Mouse (Mus musculus) midbrain, embryonic 13.5 days (tissue): ENCODE measurements around the gene Prl. TPM values are rescaled to one million over a fixed set of nuclear protein-coding genes. Genes with fewer than 3 reads are reported as not detected.
A peak's percentile ranks its signal among the peaks of the same experiment; 100 is the strongest.
"Not testable (repeated sequence)": the region's sequence is repeated elsewhere in the genome, so short reads cannot be mapped to it uniquely, and the experiment has no call there.

Source experiments
- ATAC-seq: fragments of 200-750 bp; cut with Nextera tagmentation; 2 replicates; pipeline ENCODE4 v1.8.0; 2017; ENCODE audit warnings: mild to moderate bottlenecking, moderate TSS enrichment, moderate library complexity
- H3K27ac ChIP-seq: fragments of 300-500 bp; sonication (generic); 2 replicates; pipeline ENCODE4 v1.5.1; 2015; ENCODE audit warnings: inconsistent platforms, mild to moderate bottlenecking, moderate library complexity
- H3K27me3 ChIP-seq: fragments of 300-500 bp; sonication (generic); 2 replicates; pipeline ENCODE4 v1.6.1; 2015; ENCODE audit warnings: mild to moderate bottlenecking, inconsistent platforms
- H3K36me3 ChIP-seq: fragments of 300-500 bp; sonication (generic); 2 replicates; pipeline ENCODE4 v1.6.1; 2015; ENCODE audit warnings: mild to moderate bottlenecking, inconsistent platforms
- H3K4me1 ChIP-seq: fragments of 300-500 bp; sonication (generic); replicated peaks from 2 replicates; pipeline ENCODE4 v1.6.1; 2015; ENCODE audit warnings: inconsistent platforms
- H3K4me2 ChIP-seq: fragments of 300-500 bp; sonication (generic); replicated peaks from 2 replicates; pipeline ENCODE4 v1.6.1; 2015; ENCODE audit warnings: moderate library complexity, mild to moderate bottlenecking, inconsistent platforms
- H3K4me3 ChIP-seq: fragments of 300-500 bp; sonication (generic); replicated peaks from 2 replicates; pipeline ENCODE4 v1.5.1; 2015; ENCODE audit warnings: mild to moderate bottlenecking, inconsistent platforms
- H3K9ac ChIP-seq: fragments of 300-500 bp; sonication (generic); replicated peaks from 2 replicates; pipeline ENCODE4 v1.6.1; 2015; ENCODE audit warnings: mild to moderate bottlenecking, inconsistent platforms
- H3K9me3 ChIP-seq: fragments of 300-500 bp; sonication (generic); 2 replicates; pipeline ENCODE4 v1.6.1; 2016; ENCODE audit warnings: mild to moderate bottlenecking, inconsistent platforms
- WGBS: fragments of 180-500 bp; shearing (Covaris S2); methylation state at CpG from one replicate; pipeline ENCODE4 v1.1.7; 2015; 5-methylcytosine and 5-hydroxymethylcytosine counted together
- polyA plus RNA-seq: library from polyadenylated mRNA; unstranded; fragments of >200 nt; fragmentation: Nextera tagmentation; extraction: Ambion mirVana; gene quantifications from 2 replicates; pipeline ENCODE4 v1.2.1, GENCODE M21; 2015

The Prl gene
- polyA plus RNA-seq: not detected in 2 replicates

DNA sequence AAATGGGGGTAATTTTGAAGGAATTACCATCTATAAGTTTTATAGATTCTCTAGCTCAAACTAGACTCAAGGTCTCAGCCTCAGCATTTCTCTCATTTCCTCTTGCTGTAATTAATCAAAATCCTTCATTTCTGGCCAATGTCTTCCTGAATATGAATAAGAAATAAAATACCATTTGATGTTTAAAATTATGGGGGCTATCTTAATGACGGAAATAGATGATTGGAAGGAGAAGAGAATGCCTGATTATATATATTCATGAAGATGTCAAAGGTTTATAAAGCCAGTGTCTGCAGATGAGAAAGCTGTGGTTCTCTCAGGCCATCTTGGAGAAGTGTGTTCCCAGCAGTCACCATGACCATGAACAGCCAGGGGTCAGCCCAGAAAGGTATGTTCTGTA lies at the start of gene Prl:
Gene Prl, plus strand, starts transcription at position 301 of the 400 bp plus-strand sequence.
- Histone ChIP-seq H3K9ac (no peak within 1 kb of the TSS), H3K4me1 (no peaks in the 10 kb centered on the region), H3K27me3 (no peaks in the 10 kb centered on the region), H3K36me3 (no peaks in the 10 kb centered on the region), H3K4me3 (no peak within 1 kb of the TSS), H3K27ac (no peak within 1 kb of the TSS), H3K4me2 (no peak within 1 kb of the TSS), H3K9me3 (no peaks in the 10 kb centered on the region)
- 98% methylated on average over 1 of the region's 1 CpGs for WGBS
- no peak for ATAC-seq

DNA sequence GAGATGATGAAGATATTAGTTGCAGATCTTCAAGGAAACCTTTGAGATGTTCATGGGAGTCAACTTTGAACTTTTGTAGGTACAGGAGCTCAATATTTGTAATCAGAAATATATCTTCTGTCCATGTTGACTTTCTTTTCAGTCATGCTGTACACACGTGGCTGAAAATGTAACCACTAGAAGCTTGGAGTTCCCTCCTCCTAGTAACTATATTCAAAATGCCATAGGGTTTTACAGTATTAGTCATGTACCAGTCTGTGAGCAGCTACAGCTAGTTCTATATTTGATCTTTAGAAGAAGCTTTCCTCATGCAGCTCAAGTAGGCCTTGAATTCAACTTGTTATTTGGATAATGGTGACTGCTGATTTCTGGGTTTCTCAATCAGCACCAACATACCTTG lies 30.8 kb upstream of the Prl start:
- no peak for ATAC-seq
- no peak overlapping the region for H3K9ac ChIP-seq
- WGBS: 95% methylated on average over 1 of the region's 1 CpGs

DNA sequence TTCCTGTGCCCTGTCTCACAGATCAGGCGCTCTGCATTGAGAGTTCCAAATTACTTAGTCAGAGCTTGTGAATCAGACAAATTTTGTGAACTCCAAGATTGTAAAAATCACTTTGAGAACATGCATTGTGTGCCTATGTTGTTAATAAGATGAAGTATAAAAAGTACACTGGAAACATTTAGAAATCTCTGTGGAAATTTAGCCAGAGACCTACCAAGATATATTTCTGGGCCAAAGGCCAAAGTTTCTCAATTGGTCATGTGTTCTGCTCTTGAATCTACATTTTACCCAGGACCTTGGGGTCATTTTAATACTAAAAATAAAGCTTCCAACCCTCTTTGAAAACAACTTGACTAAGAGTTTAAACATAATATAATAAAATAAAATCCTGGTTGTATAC lies 30.0 kb upstream of the Prl start:
- H3K9ac ChIP-seq: no peak overlapping the region
- no peaks in the 10 kb centered on the region for H3K36me3 ChIP-seq
- ATAC-seq: no peak
- H3K9me3 ChIP-seq: no peaks in the 10 kb centered on the region; the same call in 1 of the 2 replicates
- peaks cover 12% of the 10 kb centered on the region; the same call in 1 of the 2 replicates for H3K4me1 ChIP-seq
- H3K4me2 ChIP-seq: no peak overlapping the region
- 93% methylated on average over 1 of the region's 1 CpGs for WGBS
- no peak overlapping the region for H3K4me3 ChIP-seq
- H3K27me3 ChIP-seq: no peaks in the 10 kb centered on the region
- H3K27ac ChIP-seq: no peak overlapping the region

More for the DNA sequence above, 30.8 kb upstream of the Prl start:
- H3K4me2 ChIP-seq: no peak overlapping the region
- no peaks in the 10 kb centered on the region for H3K27me3 ChIP-seq
- no peaks in the 10 kb centered on the region for H3K36me3 ChIP-seq
- H3K27ac ChIP-seq: no peak overlapping the region
- no peaks in the 10 kb centered on the region; the same call in 1 of the 2 replicates for H3K9me3 ChIP-seq
- peaks cover 9% of the 10 kb centered on the region; the same call in 1 of the 2 replicates for H3K4me1 ChIP-seq
- no peak overlapping the region for H3K4me3 ChIP-seq

DNA sequence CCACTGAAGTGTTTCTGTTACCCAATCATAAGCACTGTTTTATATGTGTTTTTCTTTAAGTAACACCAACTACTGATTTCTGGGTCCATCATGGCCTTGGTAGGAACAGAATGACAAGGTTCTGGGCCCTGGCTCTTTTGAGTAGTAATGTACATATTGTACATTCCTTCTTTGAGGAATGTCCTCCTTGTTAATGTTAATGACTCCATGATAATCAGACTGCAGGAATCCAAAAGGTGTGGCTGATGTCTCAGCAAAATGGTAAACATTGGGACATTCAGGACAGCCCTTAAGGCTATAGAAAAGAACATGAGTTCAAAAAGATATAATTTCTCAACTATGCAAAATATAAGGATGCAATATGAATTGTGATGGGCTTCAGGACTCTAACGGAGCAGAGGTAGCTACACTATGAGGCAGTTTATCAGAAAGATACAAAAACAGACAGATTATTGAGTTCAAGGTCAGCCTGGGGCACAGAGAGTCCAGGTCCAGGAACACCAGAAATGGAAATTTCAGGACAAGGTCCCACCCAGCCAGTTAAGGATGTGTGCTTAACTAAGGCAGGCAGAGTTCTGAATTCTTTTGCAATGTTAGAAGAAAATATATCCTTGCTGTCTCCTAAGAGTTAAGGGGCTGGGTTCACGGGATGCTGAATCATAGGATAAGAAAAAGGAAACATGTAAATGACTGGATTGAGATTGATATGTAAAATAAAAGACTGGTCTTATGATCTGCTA lies 28.7 kb upstream of the Prl start:
- no peaks in the 10 kb centered on the region for H3K27me3 ChIP-seq
- H3K4me1 ChIP-seq: peaks cover 12% of the 10 kb centered on the region; the same call in 1 of the 2 replicates
- no peaks in the 10 kb centered on the region; the same call in 1 of the 2 replicates for H3K9me3 ChIP-seq
- H3K4me2 ChIP-seq: no peak overlapping the region
- no peak overlapping the region for H3K4me3 ChIP-seq
- 94% methylated on average over 2 of the region's 2 CpGs for WGBS
- no peaks in the 10 kb centered on the region for H3K36me3 ChIP-seq
- H3K9ac ChIP-seq: no peak overlapping the region
- no peak for ATAC-seq
- H3K27ac ChIP-seq: no peak overlapping the region

DNA sequence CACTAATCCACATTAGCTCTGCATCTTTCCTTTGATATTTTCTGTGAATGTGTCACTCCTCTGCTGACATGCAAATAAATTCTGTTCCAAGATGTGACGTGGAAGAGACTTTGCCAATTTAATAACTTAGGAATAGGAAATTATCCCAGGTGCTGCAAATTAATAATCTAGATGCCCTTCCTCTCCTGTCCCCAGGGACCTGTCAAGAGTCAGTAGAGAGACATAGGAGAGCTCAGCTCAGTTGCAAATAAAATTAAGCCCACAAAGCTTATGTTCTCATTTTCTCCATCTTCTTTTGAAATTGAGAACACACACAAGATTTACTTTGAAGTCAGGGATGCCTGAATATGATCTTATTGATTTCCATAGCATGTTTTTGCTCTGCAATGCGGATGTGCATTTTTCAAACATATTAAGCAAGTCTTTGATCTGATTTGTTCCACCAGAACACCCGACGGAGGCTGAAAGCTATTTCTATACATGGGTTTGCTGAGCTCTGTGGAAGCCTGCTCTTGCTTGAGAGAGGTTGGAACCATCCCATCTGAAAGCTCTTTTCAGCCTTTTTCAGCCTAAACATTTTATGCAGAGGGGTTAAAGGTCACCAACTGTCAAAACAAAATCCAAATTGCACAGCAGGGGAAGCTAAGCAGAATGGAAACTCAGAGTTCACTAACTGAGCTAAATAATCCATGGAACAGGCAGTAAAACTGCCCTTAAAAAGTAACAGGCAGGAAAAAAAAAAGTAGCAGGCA lies 26.1 kb upstream of the Prl start:
- H3K9me3 ChIP-seq: no peaks in the 10 kb centered on the region; the same call in 1 of the 2 replicates
- ATAC-seq: 0 out of 2 replicates have a peak, but pooled peaks have one; percentile 24
- no peak overlapping the region for H3K9ac ChIP-seq
- H3K4me1 ChIP-seq: peaks cover 12% of the 10 kb centered on the region; the same call in 1 of the 2 replicates
- 8% methylated on average over 4 of the region's 4 CpGs for WGBS
- peak overlapping the region; percentile 15; the same call in 1 of the 2 replicates for H3K27ac ChIP-seq
- no peaks in the 10 kb centered on the region for H3K27me3 ChIP-seq
- H3K4me3 ChIP-seq: no peak overlapping the region
- H3K36me3 ChIP-seq: no peaks in the 10 kb centered on the region
- no peak overlapping the region for H3K4me2 ChIP-seq

DNA sequence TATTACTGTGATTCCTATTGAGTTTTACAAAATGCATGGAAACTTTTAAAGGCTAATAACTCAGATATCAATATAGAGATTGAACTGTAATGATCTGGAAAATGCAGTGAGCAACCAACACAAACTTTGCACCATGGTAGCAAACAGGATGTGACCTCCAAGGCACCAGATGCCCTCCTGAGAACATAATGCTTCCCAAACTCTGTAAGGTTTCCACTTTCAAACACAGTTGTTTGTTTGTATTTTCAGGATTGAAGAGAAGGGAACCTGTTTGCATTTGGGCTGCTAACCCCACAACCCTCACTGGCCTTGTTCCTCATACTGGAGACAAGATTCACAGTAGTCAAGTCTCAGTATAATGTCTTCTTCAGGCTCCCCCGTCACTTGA lies 25.5 kb upstream of the Prl start:
- no peak for ATAC-seq
- no peaks in the 10 kb centered on the region for H3K27me3 ChIP-seq
- H3K4me1 ChIP-seq: peaks cover 12% of the 10 kb centered on the region; the same call in 1 of the 2 replicates
- no peak overlapping the region for H3K27ac ChIP-seq
- H3K9me3 ChIP-seq: no peaks in the 10 kb centered on the region
- H3K4me3 ChIP-seq: no peak overlapping the region
- WGBS: 42% methylated on average over 1 of the region's 1 CpGs
- no peak overlapping the region for H3K9ac ChIP-seq
- H3K36me3 ChIP-seq: no peaks in the 10 kb centered on the region
- no peak overlapping the region for H3K4me2 ChIP-seq

DNA sequence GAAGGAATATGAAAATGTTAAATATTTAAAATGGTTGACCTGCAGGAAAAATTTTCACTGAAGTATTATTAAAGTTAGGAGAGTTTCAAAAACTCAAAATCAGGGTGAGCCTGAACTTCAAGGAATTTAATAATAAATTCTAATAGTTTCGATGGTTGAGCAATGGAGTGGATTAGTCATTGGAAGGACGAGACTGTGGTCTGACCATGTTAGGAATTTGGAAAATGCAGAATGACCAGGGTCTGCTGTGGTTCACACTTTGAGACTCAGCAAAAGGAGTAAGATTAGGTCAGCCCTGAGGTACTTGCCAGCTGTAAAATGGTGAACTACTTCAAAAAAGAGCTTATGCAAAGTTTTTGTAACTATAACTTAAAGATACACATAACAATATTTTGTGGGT lies 24.4 kb upstream of the Prl start:
- H3K27ac ChIP-seq: no peak overlapping the region
- peaks cover 12% of the 10 kb centered on the region; the same call in 1 of the 2 replicates for H3K4me1 ChIP-seq
- no peak overlapping the region for H3K4me3 ChIP-seq
- no peaks in the 10 kb centered on the region for H3K9me3 ChIP-seq
- H3K36me3 ChIP-seq: no peaks in the 10 kb centered on the region
- H3K9ac ChIP-seq: no peak overlapping the region
- H3K4me2 ChIP-seq: no peak overlapping the region
- no peak for ATAC-seq
- WGBS: 90% methylated on average over 2 of the region's 2 CpGs
- H3K27me3 ChIP-seq: no peaks in the 10 kb centered on the region

DNA sequence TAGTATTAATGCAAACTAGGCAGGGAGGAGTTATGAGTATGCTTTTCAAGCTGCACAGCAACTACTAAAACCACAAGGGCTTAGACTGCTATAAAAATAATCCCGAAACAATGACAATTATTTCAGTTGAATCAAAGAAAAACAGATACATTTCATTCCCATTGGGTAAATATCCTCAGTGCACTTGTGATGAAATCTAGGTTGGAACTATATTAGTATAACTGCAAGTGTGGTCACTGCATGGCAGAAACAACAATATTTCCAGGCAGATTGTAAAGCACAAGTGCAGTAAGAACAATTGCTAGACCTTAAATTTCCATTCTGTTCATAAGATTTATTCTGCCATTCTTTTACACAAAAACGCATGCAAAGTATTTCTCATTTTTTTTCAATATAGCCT lies 15.2 kb upstream of the Prl start:
- Histone ChIP-seq H3K36me3 (no peaks in the 10 kb centered on the region), H3K9ac (no peak overlapping the region), H3K27me3 (no peaks in the 10 kb centered on the region), H3K4me2 (no peak overlapping the region), H3K9me3 (no peaks in the 10 kb centered on the region), H3K4me1 (no peaks in the 10 kb centered on the region), H3K27ac (no peak overlapping the region), H3K4me3 (no peak overlapping the region)
- WGBS: 93% methylated on average over 2 of the region's 2 CpGs
- no peak for ATAC-seq

DNA sequence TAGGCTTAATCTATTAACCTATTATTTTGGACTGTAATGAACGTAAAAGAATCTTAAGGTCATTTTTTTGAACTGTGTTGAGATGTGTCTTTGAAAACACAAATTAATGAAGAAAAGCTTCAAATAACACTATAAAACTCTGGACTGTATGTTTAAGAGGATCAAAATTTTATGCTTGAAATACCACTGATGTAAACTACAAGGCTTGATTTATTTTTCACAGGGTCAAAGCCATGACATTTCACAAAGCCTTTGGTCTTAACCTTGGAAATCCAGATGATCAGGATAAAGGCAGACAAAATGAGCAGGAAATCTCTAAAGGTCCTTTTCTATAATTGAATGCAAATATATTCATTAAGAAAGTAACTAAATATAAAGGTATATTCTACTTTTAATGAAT lies 14.0 kb upstream of the Prl start:
- H3K4me2 ChIP-seq: no peak overlapping the region
- H3K27ac ChIP-seq: no peak overlapping the region
- H3K9me3 ChIP-seq: no peaks in the 10 kb centered on the region
- no peak overlapping the region for H3K9ac ChIP-seq
- H3K27me3 ChIP-seq: no peaks in the 10 kb centered on the region
- 76% methylated on average over 1 of the region's 1 CpGs for WGBS
- H3K36me3 ChIP-seq: no peaks in the 10 kb centered on the region
- H3K4me3 ChIP-seq: no peak overlapping the region
- no peaks in the 10 kb centered on the region for H3K4me1 ChIP-seq
- no peak for ATAC-seq

DNA sequence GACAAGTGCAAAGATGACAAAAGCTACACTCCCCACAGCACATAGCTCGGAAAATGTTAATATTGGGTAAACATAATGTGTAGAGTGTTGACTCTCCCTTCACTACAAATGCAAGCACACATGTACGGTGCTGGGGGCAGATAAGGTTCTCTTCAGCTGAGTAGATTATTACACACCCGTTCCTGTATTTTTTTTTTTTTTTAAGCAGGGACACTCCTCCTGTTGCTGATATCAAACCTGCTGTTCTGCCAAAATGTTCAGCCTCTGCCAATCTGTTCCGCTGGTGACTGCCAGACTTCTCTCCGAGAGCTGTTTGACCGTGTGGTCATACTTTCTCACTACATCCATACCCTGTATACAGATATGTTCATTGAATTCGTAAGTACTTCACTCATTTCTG lies 1.8 kb downstream of the Prl start:
- 93% methylated on average over 7 of the region's 7 CpGs for WGBS
- H3K9ac ChIP-seq: no peak overlapping the region
- no peak for ATAC-seq
- no peaks in the 10 kb centered on the region for H3K36me3 ChIP-seq
- H3K4me1 ChIP-seq: no peaks in the 10 kb centered on the region
- H3K27me3 ChIP-seq: no peaks in the 10 kb centered on the region
- H3K9me3 ChIP-seq: no peaks in the 10 kb centered on the region
- H3K4me2 ChIP-seq: no peak overlapping the region
- H3K4me3 ChIP-seq: no peak overlapping the region
- no peak overlapping the region for H3K27ac ChIP-seq

DNA sequence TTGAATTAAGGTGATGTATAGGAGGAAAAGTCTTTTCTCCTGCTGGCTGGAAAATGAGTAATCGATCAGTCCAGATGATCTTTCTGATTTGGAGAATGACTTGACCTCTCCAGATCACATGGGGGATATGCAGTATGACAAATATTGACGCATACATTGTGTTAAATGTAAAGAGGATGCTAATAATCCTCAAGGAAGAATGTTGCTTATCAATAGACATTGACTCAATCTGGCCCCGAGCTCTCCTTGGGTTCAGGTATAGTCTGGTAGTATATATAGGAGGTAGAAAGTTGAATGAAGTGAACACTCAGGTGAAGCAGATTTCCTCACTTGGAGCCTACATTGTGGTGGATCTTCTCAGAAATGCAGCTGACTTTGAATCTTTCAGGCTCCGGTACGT lies 36.5 kb downstream of the Prl start, which contains the start of gene Prl3d1:
Gene Prl3d1, plus strand, starts transcription at position 301 of the 400 bp plus-strand sequence.
- not testable (repeated sequence) for ATAC-seq, H3K27me3 ChIP-seq, H3K9me3 ChIP-seq, H3K27ac ChIP-seq, H3K9ac ChIP-seq, H3K4me3 ChIP-seq, H3K36me3 ChIP-seq, H3K4me1 ChIP-seq, H3K4me2 ChIP-seq
- 90% methylated on average over 5 of the region's 5 CpGs for WGBS
